Mouse (Mus musculus) midbrain, embryonic 15.5 days (tissue): ENCODE results near the gene Acsl4. TPM values are rescaled to one million over a fixed set of nuclear protein-coding genes. Genes with fewer than 3 reads are reported as not detected.

Source experiments
- ATAC-seq: fragments of 200-750 bp; cut with Nextera tagmentation; replicated peaks from 2 replicates; pipeline ENCODE4 v1.8.0; 2017; ENCODE audit warnings: moderate TSS enrichment
- H3K27ac ChIP-seq: fragments of 300-500 bp; sonication (generic); 2 replicates; pipeline ENCODE4 v1.5.1; 2015; ENCODE audit warnings: mild to moderate bottlenecking, inconsistent platforms
- H3K27me3 ChIP-seq: fragments of 300-500 bp; sonication (generic); replicated peaks from 2 replicates; pipeline ENCODE4 v1.6.1; 2015; ENCODE audit warnings: inconsistent platforms
- H3K36me3 ChIP-seq: fragments of 300-500 bp; sonication (generic); replicated peaks from 2 replicates; pipeline ENCODE4 v1.6.1; 2015; ENCODE audit warnings: inconsistent platforms
- H3K4me1 ChIP-seq: fragments of 300-500 bp; sonication (generic); 2 replicates; pipeline ENCODE4 v1.6.1; 2015; ENCODE audit warnings: inconsistent platforms
- H3K4me2 ChIP-seq: fragments of 300-500 bp; sonication (generic); 2 replicates; pipeline ENCODE4 v1.6.1; 2015; ENCODE audit warnings: inconsistent platforms, mild to moderate bottlenecking, moderate library complexity
- H3K4me3 ChIP-seq: fragments of 300-500 bp; sonication (generic); 2 replicates; pipeline ENCODE4 v1.5.1; 2015; ENCODE audit warnings: mild to moderate bottlenecking, inconsistent platforms
- H3K9ac ChIP-seq: fragments of 300-500 bp; sonication (generic); 2 replicates; pipeline ENCODE4 v1.6.1; 2015; ENCODE audit warnings: mild to moderate bottlenecking, inconsistent platforms
- H3K9me3 ChIP-seq: fragments of 300-500 bp; sonication (generic); 2 replicates; pipeline ENCODE4 v1.6.1; 2016; ENCODE audit warnings: inconsistent platforms
- WGBS: fragments of 180-500 bp; shearing (Covaris S2); methylation state at CpG from one replicate; pipeline ENCODE4 v1.1.7; 2015; ENCODE audit warnings: mixed read lengths; 5-methylcytosine and 5-hydroxymethylcytosine counted together
- polyA plus RNA-seq: library from polyadenylated mRNA; unstranded; fragments of >200 nt; fragmentation: Nextera tagmentation; extraction: Ambion mirVana; gene quantifications from 2 replicates; pipeline ENCODE4 v1.2.1, GENCODE M21; 2015

Gene Acsl4
- polyA plus RNA-seq, 1 experiment from 2014 or later = 20.3 TPM

GRCm38 (mm10) chrX:142388141-142388540, 2.2 kb downstream of the Acsl4 start:
- WGBS = 76% methylated on average over 6 of the region's 6 CpGs
- H3K9ac ChIP-seq = no peak overlapping the region
- H3K4me3 ChIP-seq = no peak overlapping the region
- no peaks in the 10 kb centered on the region; the same call in 1 of the 2 replicates for H3K27me3 ChIP-seq
- H3K27ac ChIP-seq = no peak overlapping the region
- H3K36me3 ChIP-seq = no peaks in the 10 kb centered on the region
- no peak for ATAC-seq
- H3K9me3 ChIP-seq = no peaks in the 10 kb centered on the region
- peak overlapping the region; percentile 53; the same call in 1 of the 2 replicates for H3K4me2 ChIP-seq
- H3K4me1 ChIP-seq = peaks cover 5% of the 10 kb centered on the region; the same call in 1 of the 2 replicates

DNA sequence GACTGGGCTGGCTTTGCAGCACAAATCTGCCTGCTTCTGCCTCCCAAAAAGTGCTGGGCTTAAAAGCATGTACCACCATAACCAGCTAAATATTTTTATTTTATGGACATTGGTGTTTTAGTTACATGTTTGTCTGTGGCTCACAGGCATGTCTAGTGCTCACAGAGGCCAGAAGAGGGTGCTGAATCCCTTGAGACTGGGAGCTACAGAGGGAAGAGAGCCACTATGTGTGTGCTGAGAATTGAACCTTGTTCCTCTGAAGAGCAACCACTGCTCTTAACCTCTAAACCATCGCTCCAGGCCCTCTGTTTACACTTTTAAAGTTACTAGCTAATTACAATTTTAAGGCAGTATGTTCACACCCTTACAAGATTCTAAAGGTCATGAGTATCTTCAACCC, 2.7 kb downstream of the Acsl4 start:
- Histone ChIP-seq H3K4me2 (no peak overlapping the region), H3K9me3 (no peaks in the 10 kb centered on the region), H3K9ac (no peak overlapping the region), H3K4me1 (peaks cover 5% of the 10 kb centered on the region; the same call in 1 of the 2 replicates), H3K4me3 (no peak overlapping the region), H3K27ac (no peak overlapping the region), H3K27me3 (no peaks in the 10 kb centered on the region; the same call in 1 of the 2 replicates), H3K36me3 (no peaks in the 10 kb centered on the region)
- no peak for ATAC-seq
- 82% methylated on average over 1 of the region's 1 CpGs for WGBS

DNA sequence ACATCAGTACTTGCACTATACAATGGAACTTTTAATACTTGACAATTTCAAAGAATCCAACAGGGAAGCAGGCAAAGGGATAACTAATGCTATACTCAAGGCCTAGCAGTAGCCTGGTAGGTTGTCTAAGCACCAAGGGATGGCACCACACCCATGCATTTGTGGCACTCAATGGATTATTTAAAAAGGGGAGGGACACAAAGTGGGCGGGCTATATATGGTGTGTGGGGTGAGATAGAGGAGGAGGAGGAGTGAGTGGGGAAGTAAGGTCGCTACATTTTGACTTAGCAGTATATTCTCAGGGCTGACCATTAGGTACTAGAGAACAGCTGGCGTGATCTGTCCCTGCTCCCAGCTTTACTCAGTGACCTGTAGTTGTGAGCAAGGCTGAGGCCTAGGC, 5.4 kb downstream of the Acsl4 start:
- Histone ChIP-seq H3K27me3 (no peaks in the 10 kb centered on the region; the same call in 1 of the 2 replicates), H3K4me3 (no peak overlapping the region), H3K36me3 (no peaks in the 10 kb centered on the region), H3K27ac (no peak overlapping the region), H3K9me3 (no peaks in the 10 kb centered on the region), H3K4me2 (no peak overlapping the region), H3K9ac (no peak overlapping the region), H3K4me1 (peaks cover 5% of the 10 kb centered on the region; the same call in 1 of the 2 replicates)
- no peak for ATAC-seq
- WGBS = 78% methylated on average over 3 of the region's 3 CpGs

DNA sequence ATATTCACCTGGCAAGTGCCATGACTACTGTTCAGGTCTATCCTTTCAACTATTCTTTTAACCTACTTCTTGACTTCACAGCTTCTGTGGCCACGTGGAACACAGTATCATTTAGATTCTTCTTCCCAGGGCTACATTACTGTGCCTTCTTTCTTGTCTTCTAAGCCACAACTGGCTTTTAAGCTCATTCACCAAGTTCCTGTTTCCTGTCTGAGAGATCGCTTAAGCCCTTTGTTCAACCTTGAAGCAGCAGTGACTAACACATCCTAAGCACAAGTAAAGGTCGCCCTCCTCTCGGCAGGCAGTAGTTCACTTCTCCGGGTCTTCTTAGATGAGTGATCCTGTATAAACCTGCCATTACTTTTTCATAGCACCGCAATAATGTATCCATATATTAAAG, 10.4 kb downstream of the Acsl4 start:
- no peak for ATAC-seq
- no peaks in the 10 kb centered on the region for H3K27me3 ChIP-seq
- 84% methylated on average over 6 of the region's 6 CpGs for WGBS
- H3K36me3 ChIP-seq = no peaks in the 10 kb centered on the region
- H3K9ac ChIP-seq = no peak overlapping the region
- no peaks in the 10 kb centered on the region for H3K9me3 ChIP-seq
- no peaks in the 10 kb centered on the region for H3K4me1 ChIP-seq
- no peak overlapping the region for H3K4me3 ChIP-seq
- no peak overlapping the region for H3K27ac ChIP-seq
- no peak overlapping the region for H3K4me2 ChIP-seq

GRCm38 (mm10) chrX:142378048-142378447, 12.3 kb downstream of the Acsl4 start:
- no peaks in the 10 kb centered on the region for H3K9me3 ChIP-seq
- no peak overlapping the region for H3K9ac ChIP-seq
- H3K27ac ChIP-seq = no peak overlapping the region
- no peaks in the 10 kb centered on the region for H3K4me1 ChIP-seq
- ATAC-seq = no peak
- 73% methylated on average over 6 of the region's 6 CpGs for WGBS
- H3K4me3 ChIP-seq = no peak overlapping the region
- no peaks in the 10 kb centered on the region for H3K27me3 ChIP-seq
- no peak overlapping the region for H3K4me2 ChIP-seq
- no peaks in the 10 kb centered on the region for H3K36me3 ChIP-seq

DNA sequence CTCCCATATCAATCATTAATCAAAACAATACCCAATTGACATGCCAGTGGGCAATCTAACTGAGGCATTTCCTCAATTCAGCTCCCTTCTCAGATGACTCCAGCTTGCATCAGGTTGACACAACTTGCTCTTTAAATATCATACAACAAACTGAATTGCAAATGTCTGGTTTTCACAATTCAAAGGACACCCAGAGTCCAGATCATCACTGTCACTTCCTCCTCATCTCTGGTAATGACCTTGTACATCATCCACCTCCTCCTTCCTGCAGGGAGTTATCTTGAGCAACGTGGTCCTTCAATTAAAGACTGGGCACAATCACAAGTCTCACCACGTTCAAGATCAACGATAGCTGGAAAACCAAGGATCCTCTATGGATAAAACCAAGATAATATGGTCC, 13.0 kb downstream of the Acsl4 start:
- Histone ChIP-seq H3K9me3 (no peaks in the 10 kb centered on the region), H3K4me2 (no peak overlapping the region), H3K4me3 (no peak overlapping the region), H3K27ac (no peak overlapping the region), H3K36me3 (no peaks in the 10 kb centered on the region), H3K4me1 (no peaks in the 10 kb centered on the region), H3K9ac (no peak overlapping the region), H3K27me3 (no peaks in the 10 kb centered on the region)
- WGBS = 87% methylated on average over 3 of the region's 3 CpGs
- no peak for ATAC-seq

GRCm38 (mm10) chrX:142376747-142377146, 13.6 kb downstream of the Acsl4 start:
- no peaks in the 10 kb centered on the region for H3K4me1 ChIP-seq
- H3K27me3 ChIP-seq = no peaks in the 10 kb centered on the region
- H3K9ac ChIP-seq = no peak overlapping the region
- WGBS = 81% methylated on average over 3 of the region's 3 CpGs
- no peak for ATAC-seq
- no peak overlapping the region for H3K4me2 ChIP-seq
- no peaks in the 10 kb centered on the region for H3K9me3 ChIP-seq
- H3K36me3 ChIP-seq = no peaks in the 10 kb centered on the region
- H3K27ac ChIP-seq = no peak overlapping the region
- no peak overlapping the region for H3K4me3 ChIP-seq

- Histone ChIP-seq H3K4me2 (no peak overlapping the region), H3K36me3 (no peaks in the 10 kb centered on the region), H3K4me1 (no peaks in the 10 kb centered on the region), H3K27ac (no peak overlapping the region), H3K27me3 (no peaks in the 10 kb centered on the region), H3K9me3 (no peaks in the 10 kb centered on the region), H3K9ac (no peak overlapping the region), H3K4me3 (no peak overlapping the region)
- 87% methylated on average over 4 of the region's 4 CpGs for WGBS
- ATAC-seq = no peak
Observed at GRCm38 (mm10) chrX:142375519-142375918, 14.8 kb downstream of the Acsl4 start.

DNA sequence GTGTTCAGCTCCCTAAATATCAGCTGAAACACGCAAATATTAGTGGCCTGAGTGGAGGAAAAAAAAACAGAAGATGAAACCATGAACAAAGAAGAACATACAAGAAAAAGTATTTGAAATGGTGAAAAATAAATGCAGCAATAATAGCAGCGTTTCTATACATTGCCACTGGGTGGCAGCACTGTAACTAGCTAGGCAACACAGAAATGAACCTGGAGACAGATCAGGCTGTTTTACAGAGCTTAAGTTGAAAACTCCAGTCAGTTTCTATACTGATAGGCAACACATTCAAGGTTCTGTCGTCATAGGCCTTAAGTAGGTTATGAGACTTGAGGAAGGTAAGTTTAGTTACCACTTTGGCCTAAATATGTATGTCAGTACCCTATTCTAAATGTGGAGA, 17.9 kb downstream of the Acsl4 start:
- H3K27me3 ChIP-seq = no peaks in the 10 kb centered on the region
- no peaks in the 10 kb centered on the region for H3K9me3 ChIP-seq
- H3K36me3 ChIP-seq = no peaks in the 10 kb centered on the region
- no peaks in the 10 kb centered on the region for H3K4me1 ChIP-seq
- ATAC-seq = no peak; the same call in 1 of the 2 replicates
- H3K4me3 ChIP-seq = no peak overlapping the region
- 21% methylated on average over 3 of the region's 3 CpGs for WGBS
- H3K9ac ChIP-seq = no peak overlapping the region
- no peak overlapping the region for H3K27ac ChIP-seq
- H3K4me2 ChIP-seq = no peak overlapping the region

GRCm38 (mm10) chrX:142369935-142370334, 20.4 kb downstream of the Acsl4 start:
- Histone ChIP-seq H3K9ac (no peak overlapping the region), H3K4me3 (no peak overlapping the region), H3K27ac (no peak overlapping the region), H3K36me3 (no peaks in the 10 kb centered on the region), H3K9me3 (no peaks in the 10 kb centered on the region), H3K27me3 (no peaks in the 10 kb centered on the region), H3K4me1 (no peaks in the 10 kb centered on the region), H3K4me2 (no peak overlapping the region)
- no peak for ATAC-seq
- WGBS = 74% methylated on average over 7 of the region's 7 CpGs

GRCm38 (mm10) chrX:142363882-142364281, 26.5 kb downstream of the Acsl4 start:
- ATAC-seq = no peak
- no peak overlapping the region for H3K9ac ChIP-seq
- no peaks in the 10 kb centered on the region for H3K36me3 ChIP-seq
- H3K9me3 ChIP-seq = no peaks in the 10 kb centered on the region
- no peaks in the 10 kb centered on the region for H3K4me1 ChIP-seq
- no peak overlapping the region for H3K4me3 ChIP-seq
- H3K27ac ChIP-seq = no peak overlapping the region
- H3K4me2 ChIP-seq = no peak overlapping the region
- WGBS = 85% methylated on average over 1 of the region's 1 CpGs
- no peaks in the 10 kb centered on the region for H3K27me3 ChIP-seq

GRCm38 (mm10) chrX:142359031-142359430, 31.3 kb downstream of the Acsl4 start:
- H3K4me1 ChIP-seq = no peaks in the 10 kb centered on the region
- H3K36me3 ChIP-seq = no peaks in the 10 kb centered on the region
- H3K27ac ChIP-seq = no peak overlapping the region
- H3K9ac ChIP-seq = no peak overlapping the region
- ATAC-seq = no peak
- WGBS = 80% methylated on average over 7 of the region's 7 CpGs
- H3K4me3 ChIP-seq = no peak overlapping the region
- H3K9me3 ChIP-seq = no peaks in the 10 kb centered on the region
- no peak overlapping the region for H3K4me2 ChIP-seq
- H3K27me3 ChIP-seq = no peaks in the 10 kb centered on the region

DNA sequence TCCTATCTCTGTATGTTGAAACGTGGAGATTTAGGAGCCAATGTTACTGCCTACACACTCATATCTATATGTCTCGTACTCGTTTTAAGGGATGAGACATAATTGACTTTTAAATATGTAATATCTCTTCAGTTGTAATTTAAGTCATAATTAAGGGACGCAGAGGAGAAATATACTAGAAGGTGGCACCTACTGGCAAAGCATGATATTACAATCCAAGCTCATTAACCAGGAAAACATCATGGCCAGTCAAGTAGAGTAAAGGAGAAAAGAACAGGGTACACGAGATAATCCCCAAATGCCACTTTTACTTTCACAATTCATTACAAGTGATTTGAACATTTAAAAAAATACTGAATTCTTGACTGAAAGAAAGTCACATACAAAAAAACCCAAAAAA, 31.9 kb downstream of the Acsl4 start:
- no peak for ATAC-seq
- H3K4me1 ChIP-seq = no peaks in the 10 kb centered on the region
- no peak overlapping the region for H3K27ac ChIP-seq
- no peak overlapping the region for H3K9ac ChIP-seq
- no peaks in the 10 kb centered on the region for H3K27me3 ChIP-seq
- H3K9me3 ChIP-seq = no peaks in the 10 kb centered on the region
- no peak overlapping the region for H3K4me2 ChIP-seq
- no peak overlapping the region for H3K4me3 ChIP-seq
- 83% methylated on average over 5 of the region's 5 CpGs for WGBS
- H3K36me3 ChIP-seq = no peaks in the 10 kb centered on the region
